Mouse (Mus musculus) induced T-regulatory cell, adult 2 months (primary cell): Measurements from ENCODE around the gene Ubr4.

ENCODE experiments used
- DNase-seq: peaks from one replicate; pipeline ENCODE4 v3.0.0-alpha.2; 2012; ENCODE audit warnings: low read depth

Gene Ubr4

DNA sequence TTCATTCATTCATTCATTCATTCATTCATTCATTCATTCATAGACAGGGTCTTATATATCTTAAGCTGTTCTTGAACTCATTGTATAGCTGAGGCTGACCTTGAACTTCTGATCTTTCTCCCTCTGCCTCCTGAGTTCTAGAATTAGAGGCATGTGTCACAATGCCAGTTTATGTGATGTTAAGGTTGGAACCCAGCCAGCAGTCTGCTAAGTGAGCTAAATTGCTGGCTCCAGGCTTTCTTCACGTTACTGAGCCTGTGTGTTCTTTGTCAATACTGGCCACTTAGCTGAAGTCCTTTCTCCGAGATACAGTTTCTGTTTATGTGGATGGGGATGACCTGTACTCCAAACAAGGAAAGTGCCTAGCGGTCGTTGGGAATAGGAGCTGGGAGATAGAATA is 78.5 kb downstream of the Ubr4 start:
- no peak for DNase-seq

GRCm38 (mm10) chr4:139432966-139433765 is 80.8 kb downstream of the Ubr4 start:
- DNase-seq = no peak

DNA sequence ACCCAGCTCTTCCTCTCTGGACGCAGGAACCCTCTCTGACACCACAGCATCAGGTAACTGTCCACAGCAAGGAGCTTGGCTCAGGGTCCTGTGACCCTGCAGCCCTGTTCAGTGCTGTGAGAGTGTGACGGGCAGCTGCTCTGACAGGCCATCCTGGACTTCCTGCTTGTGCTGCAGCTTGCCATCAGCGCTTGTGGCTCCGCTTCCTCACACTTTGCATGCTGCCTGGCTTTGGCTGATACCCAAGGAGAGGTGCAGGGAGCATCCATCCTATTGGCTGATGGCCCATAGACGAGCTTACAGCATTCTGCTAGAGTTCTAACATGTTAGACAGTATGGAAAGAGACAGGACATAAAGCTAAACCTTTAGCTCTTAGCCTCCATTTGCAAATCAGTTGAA is 88.8 kb downstream of the Ubr4 start:
- DNase-seq = no peak

DNA sequence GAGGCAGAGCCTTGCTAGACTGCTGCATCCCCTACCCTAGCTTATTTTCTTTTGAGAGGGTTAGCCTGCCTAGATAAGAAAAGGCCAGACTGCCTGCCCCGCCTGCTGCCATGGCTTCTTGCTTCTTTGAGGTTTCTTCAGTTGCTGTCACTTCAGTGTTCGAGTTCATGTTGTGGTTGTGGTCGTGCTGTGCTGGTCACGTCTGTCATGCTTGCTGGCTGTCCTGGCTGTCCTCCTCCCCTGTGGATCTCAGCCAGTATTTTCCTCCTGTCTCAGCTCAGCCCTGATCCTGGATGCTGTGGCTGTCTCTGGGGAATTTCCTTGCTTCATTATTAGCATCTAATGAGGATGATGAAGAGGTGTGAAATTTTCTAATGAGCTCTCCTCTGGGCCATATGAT is 89.4 kb downstream of the Ubr4 start:
- DNase-seq = no peak

- no peak for DNase-seq
Measured at GRCm38 (mm10) chr4:139442391-139443355, 90.3 kb downstream of the Ubr4 start.

GRCm38 (mm10) chr4:139444315-139444714 is 91.9 kb downstream of the Ubr4 start:
- no peak for DNase-seq

DNA sequence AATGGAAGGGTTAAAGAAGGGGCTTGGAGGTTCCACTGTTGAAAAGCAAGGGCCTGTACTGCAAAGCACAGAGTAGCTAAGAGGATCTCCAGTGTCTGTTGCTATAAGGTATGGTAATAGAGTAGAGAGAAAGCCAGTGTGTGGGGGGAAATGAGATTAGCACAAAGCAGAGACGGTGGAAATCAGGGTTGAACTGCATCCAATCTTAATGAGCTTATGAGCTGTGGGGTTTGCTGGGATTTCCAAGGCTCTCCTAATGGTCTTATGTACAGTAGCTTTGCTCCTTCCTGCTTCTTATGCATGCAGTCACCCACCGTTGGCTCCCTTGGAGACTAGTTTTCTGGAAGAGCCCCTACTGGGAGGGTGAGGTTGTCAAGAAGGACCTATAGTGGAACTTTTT is 93.8 kb downstream of the Ubr4 start:
- DNase-seq = no peak

GRCm38 (mm10) chr4:139446731-139447675 is 94.6 kb downstream of the Ubr4 start:
- no peak for DNase-seq

- no peak for DNase-seq
Measured at GRCm38 (mm10) chr4:139452944-139453700, 100.7 kb downstream of the Ubr4 start.

GRCm38 (mm10) chr4:139454339-139454738 is 101.9 kb downstream of the Ubr4 start:
- DNase-seq = no peak

- DNase-seq = no peak
Measured at GRCm38 (mm10) chr4:139459970-139460369, 107.6 kb downstream of the Ubr4 start.

- no peak for DNase-seq
Measured at GRCm38 (mm10) chr4:139464163-139464562, 111.8 kb downstream of the Ubr4 start.

- DNase-seq = no peak
Measured at GRCm38 (mm10) chr4:139466541-139466940, 114.1 kb downstream of the Ubr4 start.

DNA sequence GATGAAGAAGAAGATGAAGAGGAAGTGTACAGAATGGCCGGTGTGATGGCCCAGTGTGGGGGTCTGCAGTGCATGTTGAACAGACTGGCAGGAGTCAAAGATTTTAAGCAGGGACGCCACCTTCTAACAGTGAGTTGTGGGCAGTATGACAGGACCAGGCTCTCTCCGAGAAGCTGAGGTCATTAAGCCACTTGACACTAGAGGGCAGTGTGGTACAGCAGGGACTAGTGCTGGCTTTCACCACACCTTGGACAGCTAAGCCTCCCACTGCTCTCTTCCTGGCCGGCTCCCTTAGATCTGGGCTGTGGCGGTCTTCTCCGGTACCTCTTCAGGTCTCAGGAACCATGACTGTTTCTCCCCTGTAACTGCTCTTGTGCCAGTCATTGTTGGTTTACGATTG is 117.8 kb downstream of the Ubr4 start:
- peak; percentile 83 for DNase-seq

GRCm38 (mm10) chr4:139476663-139477625 is 124.5 kb downstream of the Ubr4 start:
- DNase-seq = no peak

- DNase-seq = peak; percentile 36
Measured at GRCm38 (mm10) chr4:139477983-139478382, 125.6 kb downstream of the Ubr4 start.

- no peak for DNase-seq
Measured at GRCm38 (mm10) chr4:139479176-139479575, 126.8 kb downstream of the Ubr4 start.

DNA sequence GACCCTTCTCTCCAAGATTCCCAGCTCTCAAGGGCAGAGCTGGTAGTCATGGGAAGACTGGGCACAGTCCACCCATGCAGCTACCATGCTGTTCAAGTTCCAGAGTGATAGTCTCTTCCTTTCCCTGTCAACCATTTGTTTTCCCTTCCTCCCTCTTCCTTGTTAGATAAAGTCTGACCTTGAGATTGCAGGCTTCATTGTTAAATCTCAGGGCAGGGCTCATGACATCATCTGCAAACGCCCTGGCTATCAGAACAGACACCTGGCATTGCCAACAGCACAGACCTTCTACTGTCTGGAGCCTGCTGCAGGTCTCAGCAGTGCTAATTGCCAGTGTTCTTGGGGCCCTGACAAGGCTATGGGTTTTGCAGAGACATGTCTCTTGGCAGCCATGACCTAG is 129.0 kb downstream of the Ubr4 start:
- DNase-seq = no peak

DNA sequence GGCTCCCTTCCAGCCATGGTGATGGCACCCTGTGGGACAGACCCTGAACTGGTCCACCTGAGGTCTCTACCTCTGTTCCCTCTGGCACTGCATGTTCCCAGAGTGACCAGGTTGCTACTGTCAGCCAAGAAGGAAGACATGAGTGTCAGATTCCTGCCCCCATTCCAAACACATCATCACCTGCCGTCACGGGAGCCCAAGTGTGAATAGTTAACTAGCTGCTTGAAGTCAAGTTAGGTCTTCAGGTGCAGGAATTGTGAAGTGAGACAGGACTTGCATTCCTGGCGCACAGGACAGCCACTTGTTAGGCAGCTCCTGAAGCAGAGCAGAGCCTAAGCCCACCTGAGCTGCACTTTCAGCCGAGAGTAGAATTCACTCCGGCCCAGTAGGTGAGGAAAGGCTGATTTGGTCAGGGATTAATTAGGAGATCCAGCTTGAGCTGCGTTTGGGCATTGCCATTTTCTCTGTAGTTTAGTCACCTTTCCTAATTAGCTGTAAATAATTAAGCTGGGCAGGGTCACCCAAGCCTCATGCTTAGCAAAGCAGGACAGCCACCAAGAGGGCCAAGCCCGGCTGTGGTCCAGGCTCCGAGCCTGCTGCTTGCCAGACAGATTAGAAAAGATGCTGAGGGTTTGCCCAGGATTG is 131.2 kb downstream of the Ubr4 start:
- DNase-seq = no peak
